Mouse (Mus musculus) ES-E14 (cell line): Measurements from ENCODE around the gene 4930415O20Rik.

Experiments used
- ZC3H11A ChIP-seq: IDR thresholded peaks from 2 replicates; pipeline ENCODE4 v1.6.1; 2012; ENCODE audit warnings: low read depth, mild to moderate bottlenecking, inconsistent platforms, low read length, borderline replicate concordance
- ZNF384 ChIP-seq: IDR thresholded peaks from 2 replicates; pipeline ENCODE4 v1.6.1; 2012; ENCODE audit warnings: low read depth, low read length, inconsistent platforms

DNA sequence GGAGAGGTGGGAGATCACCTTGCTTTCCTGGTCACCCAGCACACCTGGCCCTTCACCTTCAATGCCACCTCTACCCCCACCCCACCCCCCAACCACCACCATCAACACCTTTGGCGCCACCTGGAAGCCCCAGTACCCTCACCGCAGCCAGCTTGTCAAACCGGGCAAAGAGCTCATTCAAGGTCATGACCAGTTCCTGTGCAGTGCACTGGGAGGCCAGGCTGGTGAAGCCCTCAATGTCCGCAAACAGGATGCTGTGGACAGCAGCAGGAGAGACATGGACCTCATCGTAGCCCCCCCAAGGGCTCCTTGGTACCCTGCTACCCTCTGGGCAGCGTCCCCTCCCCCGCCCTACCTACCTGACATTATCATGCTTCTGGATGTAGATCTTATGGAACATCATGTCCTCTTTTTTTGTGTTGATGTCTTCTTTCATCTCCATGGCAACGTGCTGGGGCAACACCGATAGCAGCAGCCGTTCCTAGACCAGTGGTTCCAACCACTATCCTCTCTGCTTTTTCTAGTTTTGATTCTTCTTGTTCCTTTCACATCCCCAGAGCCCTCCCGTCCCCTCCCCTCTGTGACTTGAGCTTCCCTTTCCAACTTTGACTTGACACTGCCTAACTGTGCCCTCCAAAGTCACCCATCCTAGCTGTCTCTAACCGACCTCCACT lies 29.4 kb downstream of the 4930415O20Rik start:
- TF ChIP-seq ZNF384 (no peak), ZC3H11A (no peak)
